Mouse (Mus musculus) cerebellum, adult 2 months (tissue): ENCODE data around the gene Ankrd27. TPM values are rescaled to one million over a fixed set of nuclear protein-coding genes. Genes with fewer than 3 reads are reported as not detected.
A peak's percentile ranks its signal among the peaks of the same experiment; 100 is the strongest.

ENCODE experiments used
- DNase-seq, 2 experiments: peaks; one replicate each; pipeline ENCODE4 v3.0.0; 2021
- H3K27ac ChIP-seq: fragments of 200-500 bp; 2 replicates; pipeline ENCODE4 v1.5.1; 2012; ENCODE audit warnings: low read length, control low read depth, inconsistent platforms; ENCODE audit not compliant: insufficient read depth
- H3K27me3 ChIP-seq: fragments of 200-500 bp; 2 replicates; pipeline ENCODE4 v1.6.1; 2012; ENCODE audit warnings: inconsistent platforms, mild to moderate bottlenecking, low read length, moderate library complexity; ENCODE audit not compliant: control insufficient read depth, insufficient read depth
- H3K4me1 ChIP-seq: fragments of 200-500 bp; 2 replicates; pipeline ENCODE4 v1.6.1; 2011; ENCODE audit warnings: low read length; ENCODE audit not compliant: control insufficient read depth, insufficient read depth
- H3K4me3 ChIP-seq: fragments of 200-500 bp; replicated peaks from 2 replicates; pipeline ENCODE3; 2011; ENCODE audit warnings: mild to moderate bottlenecking, low read depth, low read length, control low read depth; ENCODE audit not compliant: insufficient read depth
- CTCF ChIP-seq: fragments of 200-500 bp; IDR thresholded peaks from 2 replicates; pipeline ENCODE4 v1.5.1; 2011; ENCODE audit warnings: low read depth, mild to moderate bottlenecking, control low read depth, low read length, moderate library complexity, borderline replicate concordance; ENCODE audit not compliant: insufficient read depth
- POLR2A ChIP-seq: fragments of 200-500 bp; IDR thresholded peaks from 2 replicates; pipeline ENCODE4 v1.6.1; 2011; ENCODE audit warnings: low read length, control low read depth, borderline replicate concordance; ENCODE audit not compliant: insufficient read depth
- WGBS: fragments of 180-500 bp; shearing (Covaris S2); methylation state at CpG from one replicate; pipeline ENCODE4 v1.1.7; 2018; 5-methylcytosine and 5-hydroxymethylcytosine counted together
- polyA plus RNA-seq: library from polyadenylated mRNA; depleted of rRNA; stranded (reverse); fragments of >200 nt; gene quantifications from 2 replicates; pipeline ENCODE4 v1.2.3, GENCODE M21; 2012

The Ankrd27 gene
- polyA plus RNA-seq, 1 experiment, result 23.5 TPM

GRCm38 (mm10) chr7:35640072-35640471, 54.0 kb downstream of the Ankrd27 start:
- Histone ChIP-seq H3K27me3 (no peaks in the 10 kb centered on the region), H3K4me1 (no peaks in the 10 kb centered on the region), H3K27ac (no peak overlapping the region), H3K4me3 (no peak overlapping the region)
- DNase-seq, result no peak
- WGBS, result 78% methylated on average over 6 of the region's 6 CpGs
- no peak for TF ChIP-seq CTCF

- H3K4me1 ChIP-seq, result no peaks in the 10 kb centered on the region; the same call in 1 of the 2 replicates
- TF ChIP-seq POLR2A (no peak), CTCF (no peak)
- H3K27me3 ChIP-seq, result no peaks in the 10 kb centered on the region
- H3K4me3 ChIP-seq, result peak overlapping the region; percentile 78
- H3K27ac ChIP-seq, result no peak overlapping the region
- peak; percentile 28 to 41 for DNase-seq
- 9% methylated on average over 34 of the region's 34 CpGs for WGBS
Measured at GRCm38 (mm10) chr7:35646317-35647081, 60.5 kb downstream of the Ankrd27 start.

- Histone ChIP-seq H3K27me3 (no peaks in the 10 kb centered on the region), H3K4me3 (peak within 1 kb of the TSS; percentile 78), H3K27ac (no peak within 1 kb of the TSS), H3K4me1 (no peaks in the 10 kb centered on the region; the same call in 1 of the 2 replicates)
- DNase-seq, result peak; percentile 96 to 99
- TF ChIP-seq CTCF, result no peak
- TF ChIP-seq POLR2A, result peak; percentile 70
- WGBS, result under 1% methylated on average over 64 of the region's 64 CpGs
Measured at GRCm38 (mm10) chr7:35647101-35647698, 61.2 kb downstream of the Ankrd27 start, which contains the start of gene Pdcd5. Pdcd5 (minus strand) TSS chr7:35647521.

GRCm38 (mm10) chr7:35648239-35649069, 62.4 kb downstream of the Ankrd27 start:
- WGBS, result 14% methylated on average over 9 of the region's 9 CpGs
- Histone ChIP-seq H3K4me3 (no peak overlapping the region), H3K27ac (no peak overlapping the region), H3K27me3 (no peaks in the 10 kb centered on the region), H3K4me1 (no peaks in the 10 kb centered on the region; the same call in 1 of the 2 replicates)
- DNase-seq, result no peak
- TF ChIP-seq CTCF (no peak), POLR2A (no peak)

GRCm38 (mm10) chr7:35649071-35649470, 63.0 kb downstream of the Ankrd27 start:
- H3K4me3 ChIP-seq, result no peak overlapping the region
- no peak overlapping the region for H3K27ac ChIP-seq
- TF ChIP-seq CTCF (no peak), POLR2A (no peak)
- DNase-seq, result no peak
- no peaks in the 10 kb centered on the region for H3K27me3 ChIP-seq
- H3K4me1 ChIP-seq, result no peaks in the 10 kb centered on the region; the same call in 1 of the 2 replicates
- 26% methylated on average over 3 of the region's 3 CpGs for WGBS

GRCm38 (mm10) chr7:35650716-35651410, 64.8 kb downstream of the Ankrd27 start:
- WGBS, result 19% methylated on average over 11 of the region's 11 CpGs
- no peak overlapping the region for H3K4me3 ChIP-seq

More at GRCm38 (mm10) chr7:35650716-35651410, 64.8 kb downstream of the Ankrd27 start:
- H3K27me3 ChIP-seq, result no peaks in the 10 kb centered on the region
- no peak overlapping the region for H3K27ac ChIP-seq
- no peak for DNase-seq
- H3K4me1 ChIP-seq, result no peaks in the 10 kb centered on the region; the same call in 1 of the 2 replicates
- TF ChIP-seq POLR2A (no peak), CTCF (peak; percentile 25; the same call in 1 of the 2 replicates)
